Mouse (Mus musculus): ENCODE data around the gene Olfr1012. TPM values are rescaled to one million over a fixed set of nuclear protein-coding genes. Genes with fewer than 3 reads are reported as not detected.
"Not testable (repeated sequence)": the region's sequence is repeated elsewhere in the genome, so short reads cannot be mapped to it uniquely, and the experiment has no call there.

Gene Olfr1012
- polyA plus RNA-seq, 1 experiment from 2014 or later = not detected

GRCm38 (mm10) chr2:85715119-85715518 lies 47.4 kb downstream of the Olfr1012 start, which contains the start of gene Olfr1009:
Gene Olfr1009, plus strand, starts transcription at chr2:85715419.
- ATAC-seq (ENCODE audit: insufficient number of reproducible peaks, insufficient read depth, low FRiP score, low read depth) = no peak
- H3K36me3 ChIP-seq (ENCODE audit: control insufficient read depth, insufficient read depth, low read length) = no peaks in the 10 kb centered on the region
- H3K9me3 ChIP-seq (ENCODE audit: control insufficient read depth, low read depth, low read length) = no peaks in the 10 kb centered on the region
- no peaks in the 10 kb centered on the region for H3K4me1 ChIP-seq (ENCODE audit: control insufficient read depth, insufficient read depth, low read length)
- WGBS = 89% methylated on average over 1 of the region's 1 CpGs
- no peak within 1 kb of the TSS for H3K4me3 ChIP-seq (ENCODE audit: low read depth, low read length)
- H3K27me3 ChIP-seq (ENCODE audit: control insufficient read depth, insufficient read depth, low read length) = no peaks in the 10 kb centered on the region
- no peak within 1 kb of the TSS for H3K9ac ChIP-seq (replicated peaks; ENCODE audit: low read depth, low read length)
- H3K27ac ChIP-seq (ENCODE audit: low read length) = no peak within 1 kb of the TSS
- no peak within 1 kb of the TSS for H3K4me2 ChIP-seq (replicated peaks; ENCODE audit: low read depth, low read length)

GRCm38 (mm10) chr2:85711159-85711558 lies 51.4 kb downstream of the Olfr1012 start:
- 21% methylated on average over 1 of the region's 1 CpGs for WGBS

GRCm38 (mm10) chr2:85710680-85711079 lies 51.9 kb downstream of the Olfr1012 start:
- H3K27me3 ChIP-seq (ENCODE audit: control insufficient read depth, insufficient read depth, low read length); H3K4me2 ChIP-seq (replicated peaks; ENCODE audit: low read depth, low read length); H3K36me3 ChIP-seq (ENCODE audit: control insufficient read depth, insufficient read depth, low read length); H3K27ac ChIP-seq (ENCODE audit: low read length); H3K4me3 ChIP-seq (ENCODE audit: low read depth, low read length); ATAC-seq (ENCODE audit: insufficient number of reproducible peaks, insufficient read depth, low FRiP score, low read depth); H3K4me1 ChIP-seq (ENCODE audit: control insufficient read depth, insufficient read depth, low read length); H3K9ac ChIP-seq (replicated peaks; ENCODE audit: low read depth, low read length); H3K9me3 ChIP-seq (ENCODE audit: control insufficient read depth, low read depth, low read length): not testable (repeated sequence)
- WGBS = 24% methylated on average over 2 of the region's 2 CpGs

More at GRCm38 (mm10) chr2:85711159-85711558, 51.4 kb downstream of the Olfr1012 start:
- Histone ChIP-seq H3K27ac (ENCODE audit: low read length) (no peak overlapping the region), H3K9ac (replicated peaks; ENCODE audit: low read depth, low read length) (no peak overlapping the region), H3K36me3 (ENCODE audit: control insufficient read depth, insufficient read depth, low read length) (no peaks in the 10 kb centered on the region), H3K27me3 (ENCODE audit: control insufficient read depth, insufficient read depth, low read length) (no peaks in the 10 kb centered on the region), H3K4me1 (ENCODE audit: control insufficient read depth, insufficient read depth, low read length) (no peaks in the 10 kb centered on the region), H3K4me2 (replicated peaks; ENCODE audit: low read depth, low read length) (no peak overlapping the region), H3K9me3 (ENCODE audit: control insufficient read depth, low read depth, low read length) (no peaks in the 10 kb centered on the region), H3K4me3 (ENCODE audit: low read depth, low read length) (no peak overlapping the region)
- ATAC-seq (ENCODE audit: insufficient number of reproducible peaks, insufficient read depth, low FRiP score, low read depth) = no peak

Other genes starting within 250 kb of the Olfr1012 start
- gene 4833423E24Rik, start 243.7 kb downstream of the Olfr1012 start, polyA plus RNA-seq (2014; fragmentation: Nextera tagmentation; extraction: Ambion mirVana) = 3.3 and 3.4 TPM in 2 replicates
- not detected in 2 replicates for gene Olfr996, start 183.6 kb downstream of the Olfr1012 start, polyA plus RNA-seq (2014; fragmentation: Nextera tagmentation; extraction: Ambion mirVana)
- not detected in 2 replicates for gene Olfr998, start 173.8 kb downstream of the Olfr1012 start, polyA plus RNA-seq (2014; fragmentation: Nextera tagmentation; extraction: Ambion mirVana)
- not detected in 2 replicates for gene Olfr1000, start 150.9 kb downstream of the Olfr1012 start, polyA plus RNA-seq (2014; fragmentation: Nextera tagmentation; extraction: Ambion mirVana)
- gene Olfr1002, start 112.1 kb downstream of the Olfr1012 start, polyA plus RNA-seq (2014; fragmentation: Nextera tagmentation; extraction: Ambion mirVana) = not detected in 2 replicates
- not detected in 2 replicates for gene Olfr154, start 98.3 kb downstream of the Olfr1012 start, polyA plus RNA-seq (2014; fragmentation: Nextera tagmentation; extraction: Ambion mirVana)
- gene Olfr1006, start 84.0 kb downstream of the Olfr1012 start, polyA plus RNA-seq (2014; fragmentation: Nextera tagmentation; extraction: Ambion mirVana) = not detected in 2 replicates
- gene Olfr1008, start 73.3 kb downstream of the Olfr1012 start, polyA plus RNA-seq (2014; fragmentation: Nextera tagmentation; extraction: Ambion mirVana) = not detected in 2 replicates
- gene Olfr1009, start 47.3 kb downstream of the Olfr1012 start, polyA plus RNA-seq (2014; fragmentation: Nextera tagmentation; extraction: Ambion mirVana) = not detected in 2 replicates
- not detected in 2 replicates for gene Olfr1013, start 4.3 kb upstream of the Olfr1012 start, polyA plus RNA-seq (2014; fragmentation: Nextera tagmentation; extraction: Ambion mirVana)
- not detected in 2 replicates for gene Olfr1014, start 9.9 kb upstream of the Olfr1012 start, polyA plus RNA-seq (2014; fragmentation: Nextera tagmentation; extraction: Ambion mirVana)
- gene Olfr1015, start 19.3 kb upstream of the Olfr1012 start, polyA plus RNA-seq (2014; fragmentation: Nextera tagmentation; extraction: Ambion mirVana) = not detected in 2 replicates
- gene Olfr1016, start 39.8 kb upstream of the Olfr1012 start, polyA plus RNA-seq (2014; fragmentation: Nextera tagmentation; extraction: Ambion mirVana) = not detected in 2 replicates
- gene Olfr1018, start 55.7 kb upstream of the Olfr1012 start, polyA plus RNA-seq (2014; fragmentation: Nextera tagmentation; extraction: Ambion mirVana) = not detected in 2 replicates
- gene Olfr1019, start 82.7 kb upstream of the Olfr1012 start, polyA plus RNA-seq (2014; fragmentation: Nextera tagmentation; extraction: Ambion mirVana) = not detected in 2 replicates
- gene Olfr1020, start 84.3 kb upstream of the Olfr1012 start, polyA plus RNA-seq (2014; fragmentation: Nextera tagmentation; extraction: Ambion mirVana) = not detected in 2 replicates
- not detected in 2 replicates for gene Olfr1022, start 105.8 kb upstream of the Olfr1012 start, polyA plus RNA-seq (2014; fragmentation: Nextera tagmentation; extraction: Ambion mirVana)
- not detected in 2 replicates for gene Olfr1023, start 122.9 kb upstream of the Olfr1012 start, polyA plus RNA-seq (2014; fragmentation: Nextera tagmentation; extraction: Ambion mirVana)
- not detected in 2 replicates for gene Olfr1024, start 142.3 kb upstream of the Olfr1012 start, polyA plus RNA-seq (2014; fragmentation: Nextera tagmentation; extraction: Ambion mirVana)
- gene Olfr1025-ps1, start 152.4 kb upstream of the Olfr1012 start, polyA plus RNA-seq (2014; fragmentation: Nextera tagmentation; extraction: Ambion mirVana) = not detected in 2 replicates
- gene Olfr1026, start 158.8 kb upstream of the Olfr1012 start, polyA plus RNA-seq (2014; fragmentation: Nextera tagmentation; extraction: Ambion mirVana) = not detected in 2 replicates
- not detected in 2 replicates for gene Olfr1028, start 187.7 kb upstream of the Olfr1012 start, polyA plus RNA-seq (2014; fragmentation: Nextera tagmentation; extraction: Ambion mirVana)
- not detected in 2 replicates for gene Olfr1029, start 211.1 kb upstream of the Olfr1012 start, polyA plus RNA-seq (2014; fragmentation: Nextera tagmentation; extraction: Ambion mirVana)
- not detected in 2 replicates for gene Olfr1030, start 216.5 kb upstream of the Olfr1012 start, polyA plus RNA-seq (2014; fragmentation: Nextera tagmentation; extraction: Ambion mirVana)
- not detected in 2 replicates for gene Olfr1031, start 227.5 kb upstream of the Olfr1012 start, polyA plus RNA-seq (2014; fragmentation: Nextera tagmentation; extraction: Ambion mirVana)
- not detected in 2 replicates for gene Olfr1032, start 242.8 kb upstream of the Olfr1012 start, polyA plus RNA-seq (2014; fragmentation: Nextera tagmentation; extraction: Ambion mirVana)

All from stomach, embryonic 14.5 days (tissue).